Mouse (Mus musculus): Measurements from ENCODE around the gene Sebox.

DNA sequence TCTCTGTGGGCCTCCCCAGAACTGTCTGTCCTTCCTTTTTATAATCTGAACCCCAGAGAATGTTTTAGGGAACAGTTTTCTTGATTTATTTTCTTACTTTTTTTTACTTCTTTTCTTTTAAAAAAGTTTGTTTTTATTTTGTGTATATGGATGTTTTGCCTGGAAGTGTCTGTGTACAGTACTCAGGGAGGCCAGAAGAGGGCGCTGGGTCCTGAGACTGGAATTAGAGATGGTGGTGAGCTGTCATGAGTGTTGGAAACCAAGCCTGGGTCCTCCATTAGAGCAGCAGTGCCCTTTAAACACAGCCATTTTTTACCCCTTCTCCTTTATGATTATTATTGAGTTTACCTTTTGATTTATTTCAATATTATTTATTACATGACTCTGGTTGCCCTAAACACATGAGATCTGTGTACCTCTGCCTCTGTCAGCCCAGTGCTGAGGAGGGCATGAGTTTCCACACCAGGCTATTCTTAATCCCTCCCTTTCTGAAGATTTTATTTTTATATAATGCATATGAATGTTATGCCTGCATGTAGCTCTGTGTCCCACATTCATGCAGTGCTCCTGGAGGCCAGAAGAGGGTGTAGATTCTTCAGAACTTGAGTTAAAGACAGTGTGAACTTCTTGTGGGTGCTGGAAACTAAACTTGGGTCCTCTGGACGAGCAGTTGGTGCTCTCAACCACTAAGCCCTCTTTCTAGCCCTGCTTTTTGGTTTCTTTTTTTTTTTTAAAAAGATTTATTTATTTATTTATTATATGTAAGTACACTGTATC is 12.5 kb downstream of the Sebox start:
- TF ChIP-seq CTCF (IDR thresholded peaks at IDR 0.05; ENCODE audit: low read depth) (peak; percentile 62), EP300 (IDR thresholded peaks at IDR 0.05; ENCODE audit: low read depth) (no peak)

All from liver, postnatal 0 days (tissue).